Mouse (Mus musculus) stomach, postnatal 0 days (tissue): Measurements from ENCODE around the gene Edf1.

ENCODE experiments used
- CTCF ChIP-seq: IDR thresholded peaks from 2 replicates; pipeline ENCODE4 v1.5.1; 2016; ENCODE audit warnings: antibody characterized with exemption, low read depth, mild to moderate bottlenecking, moderate library complexity
- EP300 ChIP-seq: optimal IDR thresholded peaks from 2 replicates; pipeline ENCODE3; 2016; ENCODE audit warnings: antibody characterized with exemption

DNA sequence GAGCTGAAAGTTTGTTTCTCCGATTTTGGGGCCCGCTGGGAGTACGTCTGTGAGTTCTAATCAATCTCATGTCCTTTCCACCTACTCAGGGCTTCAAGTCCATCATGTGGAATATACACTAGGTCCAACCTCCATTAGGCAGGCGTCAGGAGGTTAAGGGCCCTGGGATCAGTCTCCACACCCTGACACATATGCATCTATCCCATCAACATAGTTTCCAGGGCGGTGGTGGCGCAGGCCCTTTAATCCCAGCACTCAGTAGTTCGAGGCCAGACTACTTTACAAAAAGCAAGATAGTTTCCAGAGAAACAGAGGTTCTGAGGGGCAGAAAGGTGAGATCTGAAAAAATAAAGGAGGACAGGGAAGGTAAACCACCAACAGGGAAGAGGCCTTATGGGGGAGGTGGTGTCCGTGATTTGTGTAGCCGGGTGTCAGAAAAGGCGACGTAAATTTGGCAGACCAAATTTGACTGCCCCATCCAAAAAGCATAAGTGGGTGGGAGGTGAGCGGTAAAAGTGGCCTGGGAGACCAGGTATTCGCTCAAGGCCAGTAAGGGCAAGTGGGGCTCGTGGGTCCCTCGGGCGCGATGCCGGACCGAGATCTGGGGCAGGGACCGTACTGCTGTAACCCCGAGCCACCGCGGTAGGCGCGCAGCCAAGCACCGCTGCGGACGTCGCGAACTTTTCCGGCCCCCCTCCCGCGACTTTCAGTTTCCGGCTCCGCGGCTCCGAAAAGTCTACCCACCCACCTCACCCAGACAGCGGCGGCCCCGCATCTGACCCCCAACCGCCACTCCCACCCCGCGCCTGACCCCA lies 11.4 kb upstream of the Edf1 start:
- TF ChIP-seq CTCF (no peak), EP300 (no peak)
